Mouse (Mus musculus): ENCODE data around the gene Cldn11.

Gene Cldn11

DNA sequence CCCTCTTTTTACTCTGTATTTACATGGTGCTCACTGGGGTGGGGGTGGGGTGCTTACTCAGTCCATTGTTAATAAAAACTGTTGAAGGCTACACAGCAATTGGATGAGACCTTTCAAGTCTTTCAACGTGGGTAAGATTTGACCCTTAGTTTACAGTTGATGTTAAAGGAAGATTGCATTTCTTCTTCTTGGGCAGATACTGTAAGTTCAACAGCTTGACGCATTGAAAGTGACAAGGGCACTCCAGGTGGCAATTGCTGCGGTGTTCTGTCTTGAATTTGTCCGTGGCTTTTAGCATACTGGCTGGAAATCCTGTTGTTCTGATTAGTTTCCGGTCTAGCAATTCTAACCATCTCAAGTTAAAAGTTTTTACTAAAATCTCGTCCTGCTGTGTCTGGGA is 11.6 kb downstream of the Cldn11 start:
- DNase-seq (ENCODE audit: low spot score): no peak

DNA sequence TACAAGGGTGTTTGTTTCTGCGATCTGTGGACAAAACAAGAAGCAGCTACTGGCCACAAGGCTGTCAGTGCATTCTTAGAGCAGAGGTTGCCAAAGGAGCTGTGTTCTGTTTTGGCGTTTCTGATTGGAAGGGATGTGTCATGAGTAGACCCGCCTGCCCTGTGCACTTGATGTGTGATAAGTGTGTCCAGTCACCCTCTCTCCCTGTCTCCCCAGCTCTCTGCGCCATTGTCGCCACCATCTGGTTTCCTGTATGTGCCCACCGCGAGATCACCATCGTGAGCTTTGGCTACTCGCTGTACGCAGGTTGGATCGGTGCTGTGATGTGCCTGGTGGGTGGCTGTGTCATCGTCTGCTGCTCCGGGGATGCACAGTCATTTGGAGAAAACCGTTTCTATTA is 13.1 kb downstream of the Cldn11 start:
- DNase-seq (ENCODE audit: low spot score): no peak

- DNase-seq (ENCODE audit: low spot score): no peak
These were observed 16.1 kb downstream of the Cldn11 start for GRCm38 (mm10) chr3:31165803-31166202.

DNA sequence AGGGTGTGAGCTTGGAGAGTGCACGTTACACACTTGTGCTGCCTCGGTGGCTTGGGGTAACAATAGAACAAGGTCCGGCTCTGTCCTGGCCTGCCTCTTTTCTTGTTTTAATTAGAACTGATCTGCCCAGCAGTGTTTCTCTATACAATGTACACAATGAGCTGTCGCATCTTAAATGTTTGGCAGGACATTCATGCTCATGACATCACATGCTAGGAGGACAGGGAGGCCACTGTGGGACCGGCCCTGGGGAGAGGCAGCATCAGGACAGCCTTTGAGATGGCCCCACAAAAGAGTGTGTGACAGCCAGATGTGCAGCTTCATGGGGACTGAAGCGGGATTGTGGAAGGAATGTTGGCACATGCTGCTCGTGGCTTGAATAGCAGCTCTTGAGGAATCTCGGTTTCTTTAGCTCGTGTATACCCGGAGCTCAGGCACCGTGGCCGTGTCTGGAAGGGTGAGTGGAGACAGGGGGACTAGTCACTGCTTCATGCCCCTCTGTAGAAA is 16.7 kb downstream of the Cldn11 start:
- DNase-seq (ENCODE audit: low spot score): no peak

- no peak for DNase-seq (ENCODE audit: low spot score)
These were observed 40.6 kb downstream of the Cldn11 start for GRCm38 (mm10) chr3:31190342-31190741.

- DNase-seq (ENCODE audit: low spot score): peak; percentile 24
These were observed 41.7 kb downstream of the Cldn11 start for GRCm38 (mm10) chr3:31191402-31191801.

- DNase-seq (ENCODE audit: low spot score): peak; percentile 26
These were observed 49.6 kb downstream of the Cldn11 start for GRCm38 (mm10) chr3:31199162-31199877.

DNA sequence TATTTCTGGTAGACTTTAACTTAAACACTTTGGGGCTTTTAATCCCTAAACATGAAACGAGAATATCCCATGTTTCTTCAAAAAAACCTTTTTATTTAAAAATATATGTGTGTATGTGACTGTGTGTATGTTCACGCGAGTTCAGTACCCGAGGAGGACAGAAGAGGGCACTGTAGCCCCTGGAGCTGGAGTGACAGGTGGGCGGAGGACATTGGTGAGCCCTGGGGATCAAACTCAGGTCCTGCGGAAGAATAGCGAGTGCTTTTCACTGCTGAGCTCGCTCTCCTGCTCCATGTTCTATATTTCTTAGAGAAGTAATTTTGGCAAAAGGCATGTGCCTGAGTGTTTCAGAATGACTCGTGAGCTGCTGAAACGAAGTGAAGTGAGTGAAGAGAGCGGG is 54.2 kb downstream of the Cldn11 start:
- peak; percentile 39 for DNase-seq (ENCODE audit: low spot score)

GRCm38 (mm10) chr3:31205167-31205566 is 55.4 kb downstream of the Cldn11 start:
- DNase-seq (ENCODE audit: low spot score): no peak

DNA sequence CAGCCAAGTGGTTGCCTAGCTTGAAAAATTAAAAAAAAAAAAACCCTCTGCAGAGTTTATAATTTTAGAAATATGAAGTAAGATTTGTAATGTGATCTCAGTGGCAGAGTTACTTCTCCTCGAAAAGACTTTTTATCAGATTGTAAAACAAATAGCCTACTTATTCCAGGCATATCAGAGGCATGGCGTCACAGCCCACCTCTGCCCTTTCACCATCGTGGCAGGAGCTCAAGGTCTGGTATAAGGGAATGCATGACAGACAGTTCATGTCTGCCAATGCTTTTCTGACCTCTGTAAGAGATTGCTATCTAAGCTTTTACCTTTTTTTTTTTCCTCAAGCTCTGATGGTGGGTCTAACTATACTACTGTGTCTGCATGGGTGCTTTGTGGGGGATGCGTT is 58.3 kb downstream of the Cldn11 start:
- no peak for DNase-seq (ENCODE audit: low spot score)

GRCm38 (mm10) chr3:31208458-31208994 is 58.8 kb downstream of the Cldn11 start:
- DNase-seq (ENCODE audit: low spot score): no peak

DNA sequence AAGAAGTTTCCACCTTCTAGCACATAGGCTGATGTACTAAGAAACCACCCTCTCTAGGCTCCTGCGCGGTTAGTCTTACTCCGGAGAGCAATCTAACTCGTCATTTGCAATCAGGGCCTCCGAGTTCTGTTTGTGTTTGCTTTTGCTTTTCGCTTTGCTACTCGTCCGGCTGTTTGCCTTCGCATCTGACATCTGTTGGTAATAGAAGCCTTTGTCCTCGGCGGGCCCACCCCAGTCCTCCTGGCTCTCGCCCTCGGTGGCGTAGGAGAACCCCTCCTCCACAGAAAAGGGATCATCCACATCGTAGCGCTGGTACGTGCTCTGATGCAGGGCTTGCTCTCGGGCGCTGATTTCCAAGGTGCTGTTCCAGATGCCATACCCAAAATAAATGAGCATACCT is 59.3 kb downstream of the Cldn11 start:
- no peak for DNase-seq (ENCODE audit: low spot score)

DNA sequence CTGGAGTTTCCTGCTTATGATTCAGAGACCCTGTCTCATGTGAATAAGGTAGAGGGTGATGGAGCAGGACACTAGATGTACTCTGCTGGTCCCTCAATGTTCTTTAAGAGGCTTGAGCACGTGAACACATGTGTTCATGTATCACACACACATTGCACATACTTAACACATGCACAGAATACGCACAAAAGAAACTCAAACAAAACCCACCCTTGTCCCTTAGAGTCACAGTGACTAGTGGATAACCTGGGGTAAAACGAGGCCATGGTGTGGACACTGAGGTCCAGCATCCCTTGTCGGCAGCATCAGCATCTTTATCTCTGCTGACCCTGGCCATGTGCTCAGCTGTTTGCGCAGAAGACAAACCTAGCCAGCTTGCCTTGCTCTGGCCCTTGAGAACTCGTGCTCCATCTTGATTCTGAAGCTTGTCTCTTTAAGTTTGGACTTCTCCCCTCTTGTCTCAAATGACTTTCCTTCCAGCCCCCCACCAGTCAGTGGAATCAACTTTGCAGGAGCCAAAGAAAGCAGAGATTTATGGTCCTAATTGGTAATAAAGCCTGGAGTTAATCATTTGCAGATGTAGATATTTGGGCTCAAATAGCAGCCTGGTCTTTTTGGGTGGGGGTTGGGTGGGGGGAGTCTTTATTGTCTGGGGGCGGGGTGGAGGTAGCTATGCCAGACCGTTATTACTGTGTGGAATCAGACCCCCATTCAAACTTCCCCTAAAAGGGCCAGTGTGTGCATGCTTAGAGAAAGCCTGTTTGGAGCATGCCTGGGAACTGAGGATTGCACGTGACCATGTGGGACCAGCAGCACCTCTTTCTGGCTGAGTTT is 62.7 kb downstream of the Cldn11 start:
- no peak for DNase-seq (ENCODE audit: low spot score)

DNA sequence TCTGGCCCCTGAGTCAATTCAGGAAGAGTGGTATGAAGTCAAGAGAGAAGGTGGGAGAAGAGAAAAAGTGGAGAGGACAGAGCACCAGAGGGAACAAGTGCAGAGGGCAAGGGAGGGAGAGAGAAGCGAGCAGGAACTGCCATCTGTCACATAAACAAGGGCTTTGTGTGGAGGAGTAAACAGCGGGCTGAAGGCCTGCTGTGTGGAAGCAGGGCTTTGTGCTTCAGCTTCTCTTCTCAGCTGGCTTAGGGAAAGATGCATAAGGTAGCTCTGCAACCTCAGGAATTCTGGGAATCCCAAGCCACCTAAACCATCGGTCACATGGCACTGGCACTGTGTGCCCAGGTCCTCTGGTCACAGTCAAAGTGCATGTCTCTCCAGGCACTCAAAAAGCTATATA is 64.1 kb downstream of the Cldn11 start:
- no peak for DNase-seq (ENCODE audit: low spot score)

Measured in testis, postnatal 10 days (tissue).